Mouse (Mus musculus): ENCODE measurements around the gene Dnajb7.

Gene Dnajb7

GRCm38 (mm10) chr15:81408199-81408598, at the start of gene Dnajb7:
Gene Dnajb7 (minus strand): TSS chr15:81408299.
- DNase-seq (ENCODE audit: low spot score in 2 of 2) = no peak

DNA sequence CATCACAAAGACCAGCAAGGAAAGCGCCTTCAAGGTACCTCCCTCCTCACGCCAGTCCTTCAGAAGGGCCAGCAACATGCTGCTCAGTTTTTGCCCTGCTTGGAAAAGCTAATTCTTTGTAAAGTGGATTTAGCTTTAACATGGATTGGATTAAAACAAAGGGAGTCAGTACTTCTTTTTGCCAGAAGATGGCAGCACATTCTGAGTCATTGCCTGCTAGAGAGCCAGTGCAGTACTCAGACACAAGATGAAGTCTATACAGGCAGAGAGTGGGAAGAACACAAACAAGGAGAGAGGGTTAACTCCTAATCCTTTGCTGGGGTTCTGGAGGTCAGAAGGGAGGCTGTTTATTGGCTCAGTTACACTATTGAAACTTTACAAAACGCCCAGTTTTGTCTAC, 40.4 kb upstream of the Dnajb7 start:
- DNase-seq (ENCODE audit: low spot score in 2 of 2) = peak; percentile 20 to 29

DNA sequence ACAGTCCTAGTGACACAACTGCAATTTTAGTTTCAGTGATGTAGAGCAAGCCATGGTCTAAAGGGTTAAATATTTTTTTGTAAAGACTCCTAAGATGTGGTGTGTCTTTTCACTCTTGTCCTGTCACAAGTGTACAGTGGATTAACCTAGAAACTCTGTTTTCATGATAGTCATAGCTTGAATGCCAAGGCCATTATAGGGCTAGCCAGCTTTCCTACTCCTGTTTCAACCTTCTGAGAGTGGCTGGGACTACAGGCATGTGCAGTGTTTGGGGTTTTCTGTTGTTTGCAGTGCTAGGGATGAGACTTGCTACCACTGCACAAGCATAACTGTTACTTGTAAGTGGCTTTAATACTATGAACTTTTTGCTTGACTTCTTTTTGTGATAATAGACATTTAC, 31.1 kb upstream of the Dnajb7 start:
- DNase-seq (ENCODE audit: low spot score in 2 of 2) = no peak

- no peak for DNase-seq (ENCODE audit: low spot score in 2 of 2)
Observed at GRCm38 (mm10) chr15:81438345-81438744, 30.2 kb upstream of the Dnajb7 start.

DNA sequence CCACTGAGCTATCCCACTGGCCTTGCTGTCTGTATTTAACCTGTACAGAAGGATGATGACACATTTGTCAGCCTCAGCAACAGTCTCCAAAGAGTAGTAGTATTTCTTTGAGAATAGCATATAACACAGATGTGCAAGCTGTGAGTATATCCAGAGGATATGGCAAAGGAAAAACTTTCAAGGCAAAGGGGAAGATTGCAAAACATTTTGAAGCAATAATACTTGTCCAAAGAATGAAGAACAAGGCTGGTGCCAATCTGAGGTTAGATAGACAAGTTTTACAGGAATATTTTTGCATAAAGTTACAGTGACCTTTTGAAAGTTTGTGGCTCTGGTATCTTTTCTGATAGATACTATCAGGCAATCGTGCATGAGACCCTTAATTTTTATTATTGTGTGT, 23.1 kb upstream of the Dnajb7 start:
- no peak for DNase-seq (ENCODE audit: low spot score in 2 of 2)

DNA sequence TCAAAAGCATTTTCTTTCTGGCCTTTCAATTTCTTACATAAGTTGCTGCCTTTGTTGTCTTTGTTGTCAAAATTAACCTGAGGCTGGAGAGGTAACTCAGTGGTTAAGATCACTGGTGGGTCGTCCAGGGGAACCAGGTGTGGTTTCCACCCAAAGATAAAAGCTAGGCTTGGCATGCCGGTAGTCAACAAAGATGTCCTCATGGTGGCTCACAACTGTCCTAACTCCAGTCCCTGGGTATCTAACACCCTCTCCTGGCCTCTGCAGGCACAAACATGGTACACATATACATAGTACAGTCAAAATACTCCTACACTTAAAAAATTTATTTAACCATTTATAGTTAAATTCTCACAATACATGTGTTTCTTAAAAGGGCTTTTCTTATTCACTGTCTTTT, 19.8 kb upstream of the Dnajb7 start:
- DNase-seq (ENCODE audit: low spot score in 2 of 2) = no peak

GRCm38 (mm10) chr15:81425311-81425710, 17.2 kb upstream of the Dnajb7 start:
- DNase-seq (ENCODE audit: low spot score in 2 of 2) = no peak

DNA sequence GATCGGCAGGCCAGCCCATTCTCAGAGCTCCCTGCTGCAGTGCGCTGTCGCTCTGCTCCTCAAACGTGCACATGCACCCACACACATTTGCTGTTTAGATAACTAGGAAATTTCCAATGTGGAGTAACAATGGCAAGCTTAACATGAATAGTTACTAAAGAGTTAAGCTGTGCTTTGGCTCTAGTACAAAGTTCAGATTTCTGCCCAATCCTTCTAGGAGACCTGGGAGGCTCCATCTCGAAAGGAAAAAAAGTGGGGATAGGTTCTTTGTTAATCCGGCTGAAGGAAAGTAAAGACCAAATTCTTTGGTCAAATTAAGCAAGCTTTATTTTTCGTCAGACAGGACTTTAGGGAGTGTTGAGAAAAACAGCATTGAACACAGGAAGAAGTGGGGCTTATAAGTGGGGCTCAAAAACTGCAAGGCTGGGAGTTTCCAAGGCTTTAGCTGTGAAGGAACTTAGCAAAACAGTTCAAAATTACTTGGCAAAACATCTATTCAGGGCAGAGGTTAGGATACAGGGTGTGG, 14.1 kb upstream of the Dnajb7 start:
- DNase-seq (ENCODE audit: low spot score in 2 of 2) = no peak

GRCm38 (mm10) chr15:81421454-81421853, 13.4 kb upstream of the Dnajb7 start:
- DNase-seq (ENCODE audit: low spot score in 2 of 2) = no peak

DNA sequence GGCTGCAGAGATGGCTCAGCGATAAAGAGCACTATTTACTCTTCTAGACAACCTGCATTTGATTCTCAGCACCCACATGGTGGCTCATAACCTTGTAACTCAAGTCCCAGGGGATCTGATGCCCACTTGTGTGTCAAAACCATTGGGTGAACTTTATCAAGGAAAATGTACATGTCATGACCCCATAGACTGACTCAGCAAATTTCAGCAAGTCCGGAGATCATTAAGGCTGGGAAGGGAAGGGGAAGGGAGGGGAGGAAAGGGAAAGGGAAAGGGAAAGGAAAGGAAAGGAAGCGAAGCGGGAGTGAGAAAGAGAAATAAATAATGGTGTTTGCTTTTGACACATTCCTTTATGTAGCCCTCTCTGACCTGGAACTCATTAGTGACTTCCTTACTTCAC, 10.0 kb upstream of the Dnajb7 start:
- no peak for DNase-seq (ENCODE audit: low spot score in 2 of 2)

DNA sequence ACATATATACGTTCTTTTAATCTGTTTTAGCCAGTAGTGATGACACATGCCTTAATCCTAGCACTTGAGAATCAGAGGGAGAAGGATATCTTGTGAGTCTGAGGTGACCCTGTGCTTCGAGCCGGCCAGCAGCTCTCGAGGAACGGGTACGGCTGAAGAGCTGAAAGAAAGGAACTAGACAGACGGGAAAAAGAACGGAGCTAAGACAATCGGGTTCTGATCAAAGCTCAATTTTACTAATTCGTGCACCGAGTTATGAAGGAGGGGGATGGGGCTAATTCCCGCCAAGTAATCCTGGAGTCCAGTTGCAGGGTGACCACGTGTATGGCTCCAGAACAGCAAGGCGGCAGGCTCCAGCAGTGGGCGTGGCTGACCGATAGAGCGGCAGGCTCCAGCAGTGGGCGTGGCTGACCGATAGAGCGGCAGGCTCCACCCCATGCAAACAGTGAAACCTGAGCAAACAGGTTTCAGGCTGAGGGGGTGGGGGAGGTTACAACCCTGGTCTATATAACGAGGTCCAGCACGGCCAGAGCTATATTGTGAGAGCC, 8.7 kb upstream of the Dnajb7 start:
- peak; percentile 45 to 66 for DNase-seq (ENCODE audit: low spot score in 2 of 2)

DNA sequence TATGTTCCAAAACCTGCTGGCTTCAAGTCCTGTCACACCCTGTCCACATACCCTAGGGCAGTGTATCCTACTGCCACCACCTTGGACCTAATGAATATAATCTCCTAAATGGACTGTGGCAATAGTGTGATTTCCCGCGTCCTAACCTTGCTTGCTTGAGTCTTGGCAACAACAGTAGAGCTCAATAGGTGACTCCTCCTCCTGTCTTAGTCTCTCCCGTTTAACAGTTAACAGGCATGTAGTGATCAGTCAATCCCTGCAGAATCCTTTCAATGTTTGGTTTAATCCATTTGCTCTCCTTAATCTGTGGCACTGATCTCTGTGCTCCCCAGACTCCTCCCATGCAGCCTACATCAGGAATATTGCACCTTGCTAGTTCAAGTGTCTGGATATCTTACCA, 3.1 kb downstream of the Dnajb7 start:
- no peak for DNase-seq (ENCODE audit: low spot score in 2 of 2)

- peak; percentile 95 to 97 for DNase-seq (ENCODE audit: low spot score in 2 of 2)
Observed at GRCm38 (mm10) chr15:81399638-81400315, 8.3 kb downstream of the Dnajb7 start, which contains the start of the genes St13 and Xpnpep3. Gene St13 (minus strand): TSS chr15:81400077. Gene Xpnpep3 (plus strand): TSS chr15:81400138.

GRCm38 (mm10) chr15:81399297-81399637, 8.8 kb downstream of the Dnajb7 start:
- no peak for DNase-seq (ENCODE audit: low spot score in 2 of 2)

- DNase-seq (ENCODE audit: low spot score in 2 of 2) = no peak
Observed at GRCm38 (mm10) chr15:81398189-81398588, 9.9 kb downstream of the Dnajb7 start.

GRCm38 (mm10) chr15:81394211-81394915, 13.7 kb downstream of the Dnajb7 start:
- DNase-seq (ENCODE audit: low spot score in 2 of 2) = no peak

- DNase-seq (ENCODE audit: low spot score in 2 of 2) = no peak
Observed at GRCm38 (mm10) chr15:81392997-81393396, 15.1 kb downstream of the Dnajb7 start.

- DNase-seq (ENCODE audit: low spot score in 2 of 2) = no peak
Observed at GRCm38 (mm10) chr15:81386327-81386726, 21.8 kb downstream of the Dnajb7 start.

DNA sequence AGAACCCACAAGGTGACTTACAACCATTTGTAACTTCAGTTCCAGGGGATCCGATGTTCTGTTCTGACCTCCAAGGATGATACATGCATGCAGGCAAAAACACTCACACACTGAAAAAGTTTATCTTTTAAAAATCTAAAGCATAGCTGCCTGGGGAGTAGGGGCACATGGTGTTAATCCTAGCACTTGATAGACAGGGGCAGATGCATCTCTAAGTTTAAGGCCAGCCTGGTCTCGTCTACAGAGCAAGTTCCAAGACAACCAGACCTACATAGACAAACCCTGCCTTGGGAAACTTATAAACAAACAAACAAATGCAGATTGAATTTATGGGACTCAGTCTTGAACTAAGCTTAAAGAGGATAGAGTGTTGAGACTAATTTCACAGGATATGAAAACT, 29.3 kb downstream of the Dnajb7 start:
- no peak for DNase-seq (ENCODE audit: low spot score in 2 of 2)

DNA sequence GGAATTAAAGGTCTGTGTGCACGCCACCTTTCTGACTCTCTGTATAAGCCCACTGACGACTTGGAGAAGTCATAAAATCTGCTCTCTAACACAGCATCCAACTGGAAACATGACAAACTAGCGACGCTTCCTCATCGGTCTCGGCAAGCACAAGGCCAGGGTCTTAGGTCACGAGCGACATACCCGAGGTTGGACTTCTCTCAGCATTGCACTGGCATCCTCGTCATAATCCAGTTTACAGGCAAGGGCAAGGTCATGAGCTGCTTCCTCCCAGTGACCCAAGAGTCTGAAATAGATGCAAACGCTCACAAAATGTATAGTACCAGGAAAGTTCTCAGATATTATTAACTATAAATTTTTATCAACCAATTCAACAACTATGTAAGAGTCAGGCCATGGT, 33.5 kb downstream of the Dnajb7 start:
- DNase-seq (ENCODE audit: low spot score in 2 of 2) = no peak

- no peak for DNase-seq (ENCODE audit: low spot score in 2 of 2)
Observed at GRCm38 (mm10) chr15:81370356-81370755, 37.7 kb downstream of the Dnajb7 start.

- DNase-seq (ENCODE audit: low spot score in 2 of 2) = no peak
Observed at GRCm38 (mm10) chr15:81368601-81369000, 39.5 kb downstream of the Dnajb7 start.

GRCm38 (mm10) chr15:81366241-81366640, 41.9 kb downstream of the Dnajb7 start:
- DNase-seq (ENCODE audit: low spot score in 2 of 2) = no peak
